Mouse (Mus musculus) midbrain, embryonic 10.5 days (tissue): Measurements from ENCODE around the gene Prrg2. TPM values are rescaled to one million over a fixed set of nuclear protein-coding genes. Genes with fewer than 3 reads are reported as not detected.

Experiments used
- DNase-seq: peaks from one replicate; pipeline ENCODE4 v3.0.0-alpha.2; 2017; ENCODE audit warnings: low spot score
- H3K27ac ChIP-seq: fragments of 300-500 bp; sonication (generic); replicated peaks from 2 replicates; pipeline ENCODE4 v1.5.1; 2016; ENCODE audit warnings: mild to moderate bottlenecking
- H3K27me3 ChIP-seq: fragments of 300-500 bp; sonication (generic); 2 replicates; pipeline ENCODE4 v1.6.1; 2016; ENCODE audit warnings: low read depth, mild to moderate bottlenecking; ENCODE audit not compliant: poor library complexity, severe bottlenecking
- H3K36me3 ChIP-seq: fragments of 300-500 bp; sonication (generic); 2 replicates; pipeline ENCODE4 v1.6.1; 2016; ENCODE audit warnings: mild to moderate bottlenecking, moderate library complexity
- H3K4me1 ChIP-seq: fragments of 300-500 bp; sonication (generic); 2 replicates; pipeline ENCODE4 v1.6.1; 2016
- H3K4me3 ChIP-seq: fragments of 300-500 bp; sonication (generic); 2 replicates; pipeline ENCODE4 v1.5.1; 2016; ENCODE audit warnings: mild to moderate bottlenecking, moderate library complexity
- H3K9me3 ChIP-seq: fragments of 300-500 bp; sonication (generic); replicated peaks from 2 replicates; pipeline ENCODE4 v1.6.1; 2016; ENCODE audit warnings: mild to moderate bottlenecking
- whole genome bisulfite sequencing: fragments of 180-500 bp; shearing (Covaris S2); methylation state at CpG from one replicate; pipeline ENCODE4 v1.1.7; 2016; 5-methylcytosine and 5-hydroxymethylcytosine counted together
- polyA plus RNA-seq: library from polyadenylated mRNA; unstranded; fragments of >200 nt; fragmentation: Nextera tagmentation; extraction: Ambion mirVana; gene quantifications from 2 replicates; pipeline ENCODE4 v1.2.1, GENCODE M21; 2016

The Prrg2 gene
- polyA plus RNA-seq, 1 experiment from 2014 or later, result 17.0 TPM

- WGBS, result under 1% methylated on average over 36 of the region's 36 CpGs
- peak within 1 kb of the TSS; percentile 89 for H3K27ac ChIP-seq
- no peaks in the 10 kb centered on the region for H3K9me3 ChIP-seq
- peaks cover 16% of the 10 kb centered on the region for H3K36me3 ChIP-seq
- DNase-seq, result peak; percentile 90
- H3K4me3 ChIP-seq, result peak within 1 kb of the TSS; percentile 72
- H3K27me3 ChIP-seq, result peaks cover 24% of the 10 kb centered on the region
- peaks cover 54% of the 10 kb centered on the region for H3K4me1 ChIP-seq
These were observed 45.0 kb downstream of the Prrg2 start, which contains the start of gene Rras for GRCm38 (mm10) chr7:45017242-45018061. Rras (plus strand) TSS chr7:45017961.

- Histone ChIP-seq H3K4me1 (peaks cover 54% of the 10 kb centered on the region), H3K9me3 (no peaks in the 10 kb centered on the region), H3K4me3 (peak overlapping the region; percentile 72), H3K36me3 (peaks cover 23% of the 10 kb centered on the region), H3K27me3 (peaks cover 24% of the 10 kb centered on the region), H3K27ac (peak overlapping the region; percentile 89)
- WGBS, result 2% methylated on average over 4 of the region's 4 CpGs
- no peak for DNase-seq
These were observed 45.7 kb downstream of the Prrg2 start for GRCm38 (mm10) chr7:45016761-45017160.

GRCm38 (mm10) chr7:45015957-45016612, 46.4 kb downstream of the Prrg2 start, which contains the start of gene Scaf1:
Scaf1 (minus strand) TSS chr7:45016363.
- Histone ChIP-seq H3K27me3 (peaks cover 24% of the 10 kb centered on the region), H3K4me3 (peak within 1 kb of the TSS; percentile 72), H3K27ac (peak within 1 kb of the TSS; percentile 89), H3K36me3 (peaks cover 30% of the 10 kb centered on the region), H3K9me3 (no peaks in the 10 kb centered on the region), H3K4me1 (peaks cover 52% of the 10 kb centered on the region)
- WGBS, result under 1% methylated on average over 69 of the region's 69 CpGs
- peak; percentile 100 for DNase-seq

GRCm38 (mm10) chr7:45015344-45015956, 47.0 kb downstream of the Prrg2 start:
- Histone ChIP-seq H3K9me3 (no peaks in the 10 kb centered on the region), H3K4me1 (peaks cover 50% of the 10 kb centered on the region), H3K4me3 (peak overlapping the region; percentile 72), H3K27ac (peak overlapping the region; percentile 89), H3K36me3 (peaks cover 36% of the 10 kb centered on the region), H3K27me3 (peaks cover 22% of the 10 kb centered on the region)
- no peak for DNase-seq
- 3% methylated on average over 20 of the region's 20 CpGs for WGBS

- Histone ChIP-seq H3K36me3 (peaks cover 50% of the 10 kb centered on the region), H3K9me3 (no peaks in the 10 kb centered on the region), H3K4me3 (no peak overlapping the region), H3K27me3 (peaks cover 8% of the 10 kb centered on the region), H3K4me1 (peaks cover 40% of the 10 kb centered on the region), H3K27ac (no peak overlapping the region)
- no peak for DNase-seq
- 94% methylated on average over 3 of the region's 3 CpGs for WGBS
These were observed 48.4 kb downstream of the Prrg2 start for GRCm38 (mm10) chr7:45014096-45014451.

GRCm38 (mm10) chr7:45013366-45014095, 48.9 kb downstream of the Prrg2 start:
- Histone ChIP-seq H3K4me3 (no peak overlapping the region), H3K4me1 (peaks cover 34% of the 10 kb centered on the region), H3K27me3 (peaks cover 3% of the 10 kb centered on the region), H3K36me3 (peaks cover 55% of the 10 kb centered on the region), H3K27ac (no peak overlapping the region), H3K9me3 (no peaks in the 10 kb centered on the region)
- 95% methylated on average over 16 of the region's 16 CpGs for WGBS
- DNase-seq, result no peak

GRCm38 (mm10) chr7:45012824-45013223, 49.7 kb downstream of the Prrg2 start:
- WGBS, result 90% methylated on average over 4 of the region's 4 CpGs
- Histone ChIP-seq H3K4me1 (peaks cover 27% of the 10 kb centered on the region), H3K27me3 (no peaks in the 10 kb centered on the region), H3K9me3 (no peaks in the 10 kb centered on the region), H3K4me3 (no peak overlapping the region), H3K36me3 (peaks cover 63% of the 10 kb centered on the region), H3K27ac (no peak overlapping the region)
- DNase-seq, result no peak

GRCm38 (mm10) chr7:45012011-45012410, 50.5 kb downstream of the Prrg2 start:
- no peak overlapping the region for H3K27ac ChIP-seq
- H3K27me3 ChIP-seq, result no peaks in the 10 kb centered on the region
- H3K4me1 ChIP-seq, result peaks cover 22% of the 10 kb centered on the region
- H3K9me3 ChIP-seq, result no peaks in the 10 kb centered on the region
- 95% methylated on average over 6 of the region's 6 CpGs for WGBS
- H3K36me3 ChIP-seq, result peaks cover 71% of the 10 kb centered on the region
- H3K4me3 ChIP-seq, result no peak overlapping the region
- DNase-seq, result no peak

GRCm38 (mm10) chr7:45008411-45008810, 54.1 kb downstream of the Prrg2 start:
- 96% methylated on average over 19 of the region's 19 CpGs for WGBS
- peaks cover 100% of the 10 kb centered on the region for H3K36me3 ChIP-seq

GRCm38 (mm10) chr7:45007846-45008245, 54.6 kb downstream of the Prrg2 start:
- Histone ChIP-seq H3K36me3 (peaks cover 100% of the 10 kb centered on the region), H3K27ac (no peak overlapping the region), H3K9me3 (no peaks in the 10 kb centered on the region), H3K4me3 (peak overlapping the region; percentile 18; the same call in 1 of the 2 replicates), H3K4me1 (no peaks in the 10 kb centered on the region), H3K27me3 (no peaks in the 10 kb centered on the region)
- no peak for DNase-seq
- 94% methylated on average over 30 of the region's 30 CpGs for WGBS

More at GRCm38 (mm10) chr7:45008411-45008810, 54.1 kb downstream of the Prrg2 start:
- no peaks in the 10 kb centered on the region for H3K4me1 ChIP-seq
- no peak for DNase-seq
- H3K4me3 ChIP-seq, result peak overlapping the region; percentile 18; the same call in 1 of the 2 replicates
- no peaks in the 10 kb centered on the region for H3K9me3 ChIP-seq
- H3K27me3 ChIP-seq, result no peaks in the 10 kb centered on the region
- H3K27ac ChIP-seq, result no peak overlapping the region

GRCm38 (mm10) chr7:45007141-45007540, 55.3 kb downstream of the Prrg2 start:
- no peaks in the 10 kb centered on the region for H3K9me3 ChIP-seq
- no peak overlapping the region for H3K27ac ChIP-seq
- no peak for DNase-seq
- H3K4me3 ChIP-seq, result peak overlapping the region; percentile 19; the same call in 1 of the 2 replicates
- no peaks in the 10 kb centered on the region for H3K27me3 ChIP-seq
- no peaks in the 10 kb centered on the region for H3K4me1 ChIP-seq
- 95% methylated on average over 29 of the region's 29 CpGs for WGBS
- peaks cover 100% of the 10 kb centered on the region for H3K36me3 ChIP-seq

GRCm38 (mm10) chr7:45006503-45006902, 56.0 kb downstream of the Prrg2 start:
- no peak overlapping the region for H3K27ac ChIP-seq
- peaks cover 100% of the 10 kb centered on the region for H3K36me3 ChIP-seq
- WGBS, result 96% methylated on average over 12 of the region's 12 CpGs
- no peaks in the 10 kb centered on the region for H3K27me3 ChIP-seq
- no peaks in the 10 kb centered on the region for H3K9me3 ChIP-seq
- H3K4me1 ChIP-seq, result no peaks in the 10 kb centered on the region
- DNase-seq, result no peak
- no peak overlapping the region for H3K4me3 ChIP-seq
